Mouse (Mus musculus): ENCODE results near the gene Fbxo45. TPM values are rescaled to one million over a fixed set of nuclear protein-coding genes. Genes with fewer than 3 reads are reported as not detected.
"Not testable (repeated sequence)": the region's sequence is repeated elsewhere in the genome, so short reads cannot be mapped to it uniquely, and the experiment has no call there.

Fbxo45 gene
- polyA plus RNA-seq, 1 experiment from 2014 or later: 13.0 TPM

DNA sequence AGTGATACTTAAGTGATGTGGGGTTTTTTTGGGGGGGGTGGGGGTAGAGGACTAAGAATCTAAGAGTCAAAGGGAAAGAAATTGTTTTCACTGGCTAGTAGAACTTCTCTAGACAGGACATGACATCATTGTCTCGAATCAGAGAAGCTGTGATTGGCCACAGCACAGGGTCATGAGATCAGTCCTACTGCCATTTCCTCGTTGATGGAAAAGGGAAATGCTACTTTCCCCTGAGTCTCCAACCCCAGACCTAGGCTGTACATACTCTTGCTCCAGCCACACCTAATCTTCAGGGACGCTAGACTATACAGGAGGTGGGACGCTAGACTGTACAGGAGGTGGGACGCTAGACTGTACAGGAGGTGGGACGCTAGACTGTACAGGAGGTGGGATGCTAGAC, 28.1 kb upstream of the Fbxo45 start:
- H3K4me3 ChIP-seq (ENCODE audit: control insufficient read depth in 1 of 2, insufficient read depth in 1 of 2, low read depth in 1 of 2, low read length in 2 of 2): no peak overlapping the region
- no peak for ATAC-seq (ENCODE audit: insufficient number of reproducible peaks, insufficient read depth, low FRiP score, low read depth)
- H3K9me3 ChIP-seq (ENCODE audit: control insufficient read depth, low read length): peaks cover 3% of the 10 kb centered on the region; the same call in 1 of the 2 replicates
- H3K4me2 ChIP-seq (ENCODE audit: low read length): no peak overlapping the region
- 81% methylated on average over 6 of the region's 6 CpGs for WGBS
- peaks cover 0 to 15% of the 10 kb centered on the region in 2 experiments; a peak in 2 of 4 replicates for H3K4me1 ChIP-seq (ENCODE audit: control insufficient read depth in 2 of 2, insufficient read depth in 2 of 2, low read length in 2 of 2)
- H3K27me3 ChIP-seq (ENCODE audit: control insufficient read depth, insufficient read depth, low read length): no peaks in the 10 kb centered on the region
- H3K27ac ChIP-seq (replicated peaks in 1 of 2; ENCODE audit: control insufficient read depth in 1 of 2, insufficient read depth in 1 of 2, low read depth in 2 of 2, low read length in 2 of 2): no peak overlapping the region
- H3K36me3 ChIP-seq (ENCODE audit: control insufficient read depth, insufficient read depth, low read length): peaks cover 4% of the 10 kb centered on the region
- no peak overlapping the region for H3K9ac ChIP-seq (ENCODE audit: low read length)

GRCm38 (mm10) chr16:32273338-32273737, 26.4 kb upstream of the Fbxo45 start:
- Histone ChIP-seq H3K27ac (replicated peaks in 1 of 2; ENCODE audit: control insufficient read depth in 1 of 2, insufficient read depth in 1 of 2, low read depth in 2 of 2, low read length in 2 of 2) (no peak overlapping the region), H3K9ac (ENCODE audit: low read length) (no peak overlapping the region), H3K4me3 (ENCODE audit: control insufficient read depth in 1 of 2, insufficient read depth in 1 of 2, low read depth in 1 of 2, low read length in 2 of 2) (no peak overlapping the region), H3K4me1 (ENCODE audit: control insufficient read depth in 2 of 2, insufficient read depth in 2 of 2, low read length in 2 of 2) (peaks cover 0 to 5% of the 10 kb centered on the region in 2 experiments; a peak in 2 of 4 replicates), H3K4me2 (ENCODE audit: low read length) (no peak overlapping the region), H3K9me3 (ENCODE audit: control insufficient read depth, low read length) (no peaks in the 10 kb centered on the region), H3K27me3 (ENCODE audit: control insufficient read depth, insufficient read depth, low read length) (no peaks in the 10 kb centered on the region), H3K36me3 (ENCODE audit: control insufficient read depth, insufficient read depth, low read length) (no peaks in the 10 kb centered on the region)
- ATAC-seq (ENCODE audit: insufficient number of reproducible peaks, insufficient read depth, low FRiP score, low read depth): no peak
- WGBS: 45% methylated on average over 9 of the region's 9 CpGs

GRCm38 (mm10) chr16:32271291-32271690, 24.3 kb upstream of the Fbxo45 start, which contains the start of gene Smco1:
Smco1 (plus strand) TSS chr16:32271468.
- H3K36me3 ChIP-seq (ENCODE audit: control insufficient read depth, insufficient read depth, low read length): no peaks in the 10 kb centered on the region
- no peak within 1 kb of the TSS for H3K4me2 ChIP-seq (ENCODE audit: low read length)
- no peaks in the 10 kb centered on the region for H3K4me1 ChIP-seq (ENCODE audit: control insufficient read depth in 2 of 2, insufficient read depth in 2 of 2, low read length in 2 of 2)
- H3K9ac ChIP-seq (ENCODE audit: low read length): no peak within 1 kb of the TSS
- H3K4me3 ChIP-seq (ENCODE audit: control insufficient read depth in 1 of 2, insufficient read depth in 1 of 2, low read depth in 1 of 2, low read length in 2 of 2): no peak within 1 kb of the TSS
- H3K27ac ChIP-seq (replicated peaks in 1 of 2; ENCODE audit: control insufficient read depth in 1 of 2, insufficient read depth in 1 of 2, low read depth in 2 of 2, low read length in 2 of 2): no peak within 1 kb of the TSS
- ATAC-seq (ENCODE audit: insufficient number of reproducible peaks, insufficient read depth, low FRiP score, low read depth): no peak
- WGBS: 68% methylated on average over 11 of the region's 11 CpGs
- H3K27me3 ChIP-seq (ENCODE audit: control insufficient read depth, insufficient read depth, low read length): no peaks in the 10 kb centered on the region
- no peaks in the 10 kb centered on the region for H3K9me3 ChIP-seq (ENCODE audit: control insufficient read depth, low read length)

- not testable (repeated sequence) for H3K36me3 ChIP-seq (ENCODE audit: control insufficient read depth, insufficient read depth, low read length); ATAC-seq (ENCODE audit: insufficient number of reproducible peaks, insufficient read depth, low FRiP score, low read depth)
- WGBS: 80% methylated on average over 2 of the region's 2 CpGs
Measured at GRCm38 (mm10) chr16:32264225-32264624, 17.3 kb upstream of the Fbxo45 start.

DNA sequence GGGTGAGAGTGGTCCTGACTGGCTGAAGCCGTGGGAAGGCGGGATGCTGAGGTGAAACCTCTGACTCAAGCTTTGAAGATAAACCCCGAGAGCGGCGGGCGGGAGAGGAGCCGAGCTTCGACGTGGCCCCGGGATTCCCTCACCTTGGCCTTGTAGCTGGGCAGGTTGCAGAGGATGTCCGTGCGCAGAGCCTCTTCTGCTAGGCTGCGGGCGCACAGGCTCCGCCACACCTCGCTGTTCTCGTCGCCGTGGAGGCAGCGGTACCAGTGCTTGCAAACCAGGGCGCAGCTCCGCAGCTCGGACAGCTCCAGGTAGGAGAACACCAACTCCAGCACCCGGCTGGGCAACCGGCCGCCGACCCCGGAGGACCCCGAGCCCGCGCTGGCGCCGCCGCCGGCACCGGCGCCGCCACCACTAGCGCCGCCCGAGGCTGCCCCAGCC, 587 bp downstream of the Fbxo45 start:
- Histone ChIP-seq H3K4me3 (ENCODE audit: control insufficient read depth in 1 of 2, insufficient read depth in 1 of 2, low read depth in 1 of 2, low read length in 2 of 2) (peak overlapping the region; percentile 86 to 87), H3K27me3 (ENCODE audit: control insufficient read depth, insufficient read depth, low read length) (no peaks in the 10 kb centered on the region), H3K27ac (replicated peaks in 1 of 2; ENCODE audit: control insufficient read depth in 1 of 2, insufficient read depth in 1 of 2, low read depth in 2 of 2, low read length in 2 of 2) (peak overlapping the region; percentile 82 to 97), H3K4me2 (ENCODE audit: low read length) (peak overlapping the region; percentile 78), H3K36me3 (ENCODE audit: control insufficient read depth, insufficient read depth, low read length) (no peaks in the 10 kb centered on the region), H3K4me1 (ENCODE audit: control insufficient read depth in 2 of 2, insufficient read depth in 2 of 2, low read length in 2 of 2) (peaks cover 7 to 20% of the 10 kb centered on the region in 2 experiments), H3K9ac (ENCODE audit: low read length) (peak overlapping the region; percentile 97), H3K9me3 (ENCODE audit: control insufficient read depth, low read length) (no peaks in the 10 kb centered on the region)
- WGBS: under 1% methylated on average over 34 of the region's 41 CpGs
- peak; percentile 45 for ATAC-seq (ENCODE audit: insufficient number of reproducible peaks, insufficient read depth, low FRiP score, low read depth)

More at GRCm38 (mm10) chr16:32264225-32264624, 17.3 kb upstream of the Fbxo45 start:
- not testable (repeated sequence) for H3K4me2 ChIP-seq (ENCODE audit: low read length); H3K9me3 ChIP-seq (ENCODE audit: control insufficient read depth, low read length); H3K4me3 ChIP-seq (ENCODE audit: control insufficient read depth in 1 of 2, insufficient read depth in 1 of 2, low read depth in 1 of 2, low read length in 2 of 2); H3K9ac ChIP-seq (ENCODE audit: low read length); H3K4me1 ChIP-seq (ENCODE audit: control insufficient read depth in 2 of 2, insufficient read depth in 2 of 2, low read length in 2 of 2); H3K27ac ChIP-seq (replicated peaks in 1 of 2; ENCODE audit: control insufficient read depth in 1 of 2, insufficient read depth in 1 of 2, low read depth in 2 of 2, low read length in 2 of 2); H3K27me3 ChIP-seq (ENCODE audit: control insufficient read depth, insufficient read depth, low read length)

DNA sequence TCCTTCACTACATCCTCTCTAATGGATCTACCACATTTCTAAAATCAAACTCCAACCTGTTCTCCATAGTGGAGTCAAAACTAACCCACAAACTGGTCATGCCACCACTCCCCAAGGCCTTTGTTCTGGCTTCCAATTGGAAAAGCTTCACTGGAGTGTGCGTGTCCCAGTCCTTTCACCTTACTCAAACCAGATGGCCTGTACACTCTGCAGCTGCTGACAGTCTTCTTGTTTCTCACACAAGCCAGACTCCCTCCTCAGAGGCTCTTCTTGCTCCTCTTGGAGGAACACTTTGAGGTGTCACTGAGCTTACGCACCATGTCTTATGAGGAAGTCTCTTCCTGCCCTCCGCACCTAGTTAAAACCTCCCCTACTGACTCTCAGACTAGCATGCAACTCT, 3.1 kb downstream of the Fbxo45 start:
- Histone ChIP-seq H3K36me3 (ENCODE audit: control insufficient read depth, insufficient read depth, low read length) (0 out of 2 replicates have a peak, but pooled peaks cover 4% of the 10 kb centered on the region), H3K9me3 (ENCODE audit: control insufficient read depth, low read length) (no peaks in the 10 kb centered on the region), H3K4me3 (ENCODE audit: control insufficient read depth in 1 of 2, insufficient read depth in 1 of 2, low read depth in 1 of 2, low read length in 2 of 2) (no peak overlapping the region), H3K27me3 (ENCODE audit: control insufficient read depth, insufficient read depth, low read length) (no peaks in the 10 kb centered on the region), H3K4me1 (ENCODE audit: control insufficient read depth in 2 of 2, insufficient read depth in 2 of 2, low read length in 2 of 2) (peaks cover 7 to 26% of the 10 kb centered on the region in 2 experiments), H3K27ac (replicated peaks in 1 of 2; ENCODE audit: control insufficient read depth in 1 of 2, insufficient read depth in 1 of 2, low read depth in 2 of 2, low read length in 2 of 2) (no peak overlapping the region), H3K4me2 (ENCODE audit: low read length) (no peak overlapping the region), H3K9ac (ENCODE audit: low read length) (no peak overlapping the region)
- no peak for ATAC-seq (ENCODE audit: insufficient number of reproducible peaks, insufficient read depth, low FRiP score, low read depth)
- 76% methylated on average over 3 of the region's 3 CpGs for WGBS

DNA sequence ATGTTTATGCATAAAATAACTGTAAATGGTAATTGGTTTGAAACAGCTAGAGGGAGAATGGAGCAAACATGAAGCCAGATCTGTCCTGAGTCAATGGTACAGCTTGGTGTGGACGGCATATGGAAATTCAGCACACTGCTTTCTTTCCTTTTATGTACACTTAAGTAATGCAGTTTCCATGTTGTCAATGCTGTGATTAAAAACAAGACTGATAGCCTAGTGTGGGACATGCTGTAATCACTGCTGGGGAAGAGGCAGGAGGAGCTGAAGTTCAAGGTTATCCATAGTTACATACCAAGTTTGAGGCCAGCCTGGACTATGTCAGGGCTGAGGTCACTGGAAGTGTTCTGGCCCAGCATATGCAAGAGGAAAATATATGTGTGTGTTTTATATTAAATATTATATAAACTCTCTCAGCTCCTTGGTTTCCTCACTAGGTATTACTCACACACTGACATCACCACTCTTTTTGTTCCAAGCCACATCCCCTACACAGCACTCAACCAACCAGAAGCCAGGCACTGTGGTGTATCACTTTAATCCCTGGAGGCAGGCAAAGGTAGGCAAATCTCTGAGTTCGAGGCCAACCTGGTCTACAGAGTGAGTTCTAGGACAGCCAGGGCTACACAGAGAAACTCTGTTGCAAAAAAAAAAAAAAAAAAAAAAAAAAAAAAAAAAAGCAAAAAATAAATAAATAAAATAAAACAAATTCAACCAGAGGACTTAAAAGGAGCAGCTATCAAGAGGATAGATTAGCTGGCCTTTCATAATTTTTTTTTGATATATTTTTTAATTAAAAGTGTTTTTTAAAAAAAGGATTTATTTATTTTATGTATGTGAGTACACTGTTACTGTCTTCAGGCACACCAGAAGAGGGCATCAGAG, 7.3 kb downstream of the Fbxo45 start:
- Histone ChIP-seq H3K4me3 (ENCODE audit: control insufficient read depth in 1 of 2, insufficient read depth in 1 of 2, low read depth in 1 of 2, low read length in 2 of 2) (no peak overlapping the region), H3K9ac (ENCODE audit: low read length) (no peak overlapping the region), H3K27ac (replicated peaks in 1 of 2; ENCODE audit: control insufficient read depth in 1 of 2, insufficient read depth in 1 of 2, low read depth in 2 of 2, low read length in 2 of 2) (peak overlapping the region; percentile 52 to 66; a peak in 3 of 4 replicates), H3K4me2 (ENCODE audit: low read length) (no peak overlapping the region), H3K9me3 (ENCODE audit: control insufficient read depth, low read length) (no peaks in the 10 kb centered on the region), H3K27me3 (ENCODE audit: control insufficient read depth, insufficient read depth, low read length) (no peaks in the 10 kb centered on the region), H3K4me1 (ENCODE audit: control insufficient read depth in 2 of 2, insufficient read depth in 2 of 2, low read length in 2 of 2) (peaks cover 7 to 22% of the 10 kb centered on the region in 2 experiments), H3K36me3 (ENCODE audit: control insufficient read depth, insufficient read depth, low read length) (peaks cover 25% of the 10 kb centered on the region)
- no peak for ATAC-seq (ENCODE audit: insufficient number of reproducible peaks, insufficient read depth, low FRiP score, low read depth)
- 55% methylated on average over 2 of the region's 2 CpGs for WGBS
